Mouse (Mus musculus): ENCODE measurements at regions not wholly inside any gene's neighbourhood (a gene's known extent, or its start where the extent isn't known, plus 50 kb on each side); places are given as distances from the start of the nearest gene placed in this dataset.

DNA sequence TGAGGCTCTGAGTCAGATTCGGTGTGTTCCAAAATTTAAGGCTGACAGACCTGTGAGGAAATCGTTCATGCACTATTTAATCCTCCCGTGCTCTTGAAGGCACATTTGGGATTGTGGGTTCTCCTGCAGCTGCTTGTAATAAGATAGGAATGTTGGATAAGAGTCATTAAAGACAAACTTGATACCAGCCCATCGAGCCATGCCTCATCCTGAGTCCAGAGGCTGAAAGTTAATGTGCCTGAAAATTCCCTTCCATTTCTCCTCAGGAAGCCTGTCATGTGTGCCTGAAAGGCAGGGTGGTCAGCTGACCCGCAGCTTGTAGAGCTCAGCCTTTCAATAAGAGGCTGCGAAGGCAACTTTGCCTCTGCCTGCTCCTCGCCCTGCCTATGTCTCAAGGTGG lies 113.4 kb upstream of the Ranbp3l start:
- TF ChIP-seq CTCF (IDR thresholded peaks at IDR 0.05), result no peak
- TF ChIP-seq EP300 (IDR thresholded peaks at IDR 0.05; ENCODE audit: insufficient read depth, low read depth, low read length), result no peak
